Mouse (Mus musculus): ENCODE data around the gene 4930512M02Rik. TPM values are rescaled to one million over a fixed set of nuclear protein-coding genes. Genes with fewer than 3 reads are reported as not detected.

The 4930512M02Rik gene
- not detected for polyA plus RNA-seq (2015; fragmentation: Illumina TruSeq; extraction: RNeasy Lipid Tissue Mini Kit (QIAGEN cat#74804); ENCODE audit: insufficient read depth, low read depth, low replicate concordance)

DNA sequence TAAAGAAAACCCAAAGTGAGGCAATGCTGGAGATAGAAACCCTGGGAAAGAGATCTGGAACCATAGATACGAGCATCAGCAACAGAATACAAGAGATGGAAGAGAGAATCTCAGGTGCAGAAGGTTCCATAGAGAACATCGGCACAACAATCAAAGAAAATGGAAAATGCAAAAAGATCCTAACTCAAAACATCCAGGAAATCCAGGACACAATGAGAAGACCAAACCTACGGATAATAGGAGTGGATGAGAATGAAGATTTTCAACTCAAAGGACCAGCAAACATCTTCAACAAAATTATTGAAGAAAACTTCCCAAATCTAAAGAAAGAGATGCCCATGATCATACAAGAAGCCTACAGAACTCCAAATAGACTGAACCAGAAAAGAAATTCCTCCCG is at the start of gene 4930512M02Rik:
TSS of gene 4930512M02Rik (minus strand) at position 101 of the 400 bp plus-strand sequence.

Other genes with a start within 250 kb of the 4930512M02Rik start
- gene Spata48, start 165.7 kb downstream of the 4930512M02Rik start, polyA plus RNA-seq (2015; fragmentation: Illumina TruSeq; extraction: RNeasy Lipid Tissue Mini Kit (QIAGEN cat#74804); ENCODE audit: insufficient read depth, low read depth, low replicate concordance), result not detected
- gene Zpbp, start 165.4 kb downstream of the 4930512M02Rik start, polyA plus RNA-seq (2015; fragmentation: Illumina TruSeq; extraction: RNeasy Lipid Tissue Mini Kit (QIAGEN cat#74804); ENCODE audit: insufficient read depth, low read depth, low replicate concordance), result not detected
- gene Ikzf1, start 57.2 kb upstream of the 4930512M02Rik start, polyA plus RNA-seq (2015; fragmentation: Illumina TruSeq; extraction: RNeasy Lipid Tissue Mini Kit (QIAGEN cat#74804); ENCODE audit: insufficient read depth, low read depth, low replicate concordance), result 0.61 TPM
- gene Fignl1, start 181.1 kb upstream of the 4930512M02Rik start, polyA plus RNA-seq (2015; fragmentation: Illumina TruSeq; extraction: RNeasy Lipid Tissue Mini Kit (QIAGEN cat#74804); ENCODE audit: insufficient read depth, low read depth, low replicate concordance), result 0.28 TPM